Mouse (Mus musculus) ovary, adult 10 weeks (tissue): ENCODE results near the gene Gemin7. TPM values are rescaled to one million over a fixed set of nuclear protein-coding genes. Genes with fewer than 3 reads are reported as not detected.

Source experiments
- polyA plus RNA-seq: library from polyadenylated mRNA; stranded (reverse); fragments of 350-450 nt; fragmentation: Illumina TruSeq; extraction: RNeasy Lipid Tissue Mini Kit (QIAGEN cat#74804); gene quantifications from one replicate; pipeline ENCODE4 v1.2.3, GENCODE M21; 2014

Gene Gemin7
- 16.3 TPM for polyA plus RNA-seq

DNA sequence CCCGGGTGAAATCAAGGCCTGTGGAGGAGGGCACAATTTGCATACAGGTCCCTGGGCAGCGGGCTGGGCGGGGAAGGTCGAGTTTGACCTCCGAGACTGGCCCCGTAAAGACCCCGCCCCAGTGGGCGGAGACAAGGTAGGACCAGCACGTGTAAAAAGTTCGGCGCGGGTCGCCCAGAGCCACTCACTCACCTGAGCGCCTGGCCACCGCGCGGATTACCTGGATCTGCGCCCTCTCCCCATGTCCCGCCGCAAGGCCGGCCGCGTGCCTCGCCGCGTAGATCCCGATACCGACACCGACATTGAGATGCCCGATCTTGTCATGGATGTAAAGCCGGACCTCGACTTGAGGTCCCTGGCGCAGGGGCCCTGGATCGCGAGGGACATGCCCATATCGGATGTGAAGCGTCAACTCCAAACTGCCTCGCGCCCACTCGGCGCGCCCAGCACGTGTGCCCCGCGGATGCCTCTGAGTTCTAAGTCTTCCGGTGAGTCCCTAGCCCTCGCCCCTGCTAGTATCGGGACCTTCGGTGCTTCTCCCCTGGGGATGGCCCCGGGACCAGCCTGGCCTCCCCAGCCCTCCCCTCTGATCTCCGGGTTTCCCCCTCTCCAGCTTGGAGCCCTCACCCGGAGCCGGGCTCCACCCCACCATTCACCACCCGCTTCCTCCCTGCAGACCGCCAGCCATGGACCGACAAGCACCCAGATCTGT is at the start of gene Gemin7, which contains the start of gene Zfp296:
Gene Gemin7, minus strand, starts transcription at position 455 of the 712 bp plus-strand sequence.
Gene Zfp296, plus strand, starts transcription at position 147 of the 712 bp plus-strand sequence.

DNA sequence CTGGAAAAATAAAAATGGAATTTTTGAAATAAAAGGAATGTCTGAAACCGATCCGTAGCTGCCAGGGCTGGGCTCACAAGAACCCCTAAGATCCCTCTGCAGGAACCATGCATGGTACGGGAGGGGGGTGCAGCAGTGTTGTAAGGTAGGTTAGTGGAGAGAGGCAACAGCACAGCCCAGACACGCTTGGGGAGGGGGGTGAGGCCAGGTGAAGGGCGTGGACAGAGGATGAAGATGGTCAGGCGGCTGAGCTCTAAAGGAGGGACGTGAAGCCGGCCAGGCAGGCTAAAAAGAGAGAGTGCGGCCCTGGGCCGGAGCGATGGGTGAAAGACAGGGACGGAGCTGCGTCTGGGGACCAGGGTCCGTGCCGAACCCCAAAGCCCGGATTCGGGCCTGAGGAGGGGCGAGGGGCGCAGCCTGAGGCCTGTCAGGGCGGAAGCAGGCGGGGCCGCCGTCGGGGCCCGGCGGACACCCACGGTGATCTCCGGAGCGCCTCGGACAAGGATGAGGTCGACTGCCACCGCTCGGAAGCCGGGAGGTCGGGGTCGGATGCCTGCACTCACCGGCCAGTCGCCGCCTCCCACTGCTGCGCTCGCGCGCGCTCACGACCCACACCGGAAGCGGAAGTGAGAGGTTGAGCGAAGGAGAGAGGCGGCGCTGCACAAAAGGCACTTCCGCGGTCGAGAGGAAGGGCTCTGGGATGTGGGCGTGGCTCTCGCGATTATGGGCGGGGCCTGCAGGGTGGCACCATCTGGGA is 26.6 kb upstream of the Gemin7 start, which contains the start of gene Clasrp:
Gene Clasrp, minus strand, starts transcription at position 638 of the 757 bp plus-strand sequence.

GRCm38 (mm10) chr7:19562643-19563410 is 14.6 kb downstream of the Gemin7 start, which contains the start of gene Ppp1r37:
Gene Ppp1r37 (minus strand): TSS chr7:19563076.

DNA sequence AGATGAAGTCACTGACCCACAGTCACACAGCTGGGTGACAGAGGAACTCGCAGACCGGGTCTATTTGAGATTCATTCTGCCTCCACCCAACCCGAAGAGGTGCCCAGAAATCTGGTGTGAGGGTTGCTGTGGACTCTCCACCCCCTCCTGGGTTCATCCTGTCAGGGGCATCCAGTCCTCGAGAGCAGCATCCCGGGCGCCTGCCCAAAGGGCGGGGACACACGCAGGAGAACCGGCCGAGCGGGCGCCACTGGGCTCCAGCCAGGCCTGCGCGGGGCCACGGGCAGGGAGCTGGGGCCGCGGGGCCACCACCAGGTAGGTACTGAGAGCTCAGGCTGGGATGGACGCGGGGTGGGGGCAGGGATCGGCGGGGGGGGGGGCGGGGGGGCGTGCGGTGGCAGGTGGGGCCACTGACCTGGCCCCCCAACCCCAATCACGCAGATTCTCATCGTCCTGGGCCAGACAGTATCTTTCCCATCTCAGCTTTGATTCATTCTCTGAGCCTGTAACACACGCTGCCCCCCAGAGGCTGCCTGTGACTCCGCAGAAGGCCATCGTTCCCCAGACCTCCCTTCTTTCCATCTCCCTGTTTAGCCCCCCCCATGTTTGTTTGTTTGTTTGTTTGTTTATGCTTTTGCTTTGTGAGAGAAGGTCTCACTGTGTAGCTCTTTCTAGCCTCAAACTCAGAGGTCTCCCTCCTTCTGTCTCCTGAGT is 59.6 kb downstream of the Gemin7 start, which contains the start of gene Nkpd1:
Gene Nkpd1, plus strand, starts transcription at position 187 of the 714 bp plus-strand sequence.

Other genes with a start within 250 kb of the Gemin7 start
- not detected for gene Ercc1, start 232.8 kb downstream of the Gemin7 start, polyA plus RNA-seq
- gene Cd3eap, start 218.1 kb downstream of the Gemin7 start, polyA plus RNA-seq: 1.6 TPM
- gene Ppp1r13l, start 217.8 kb downstream of the Gemin7 start, polyA plus RNA-seq: not detected
- not detected for gene Ercc2, start 195.6 kb downstream of the Gemin7 start, polyA plus RNA-seq
- gene Klc3, start 173.5 kb downstream of the Gemin7 start, polyA plus RNA-seq: not detected
- gene Ckm, start 172.8 kb downstream of the Gemin7 start, polyA plus RNA-seq: not detected
- gene Mark4, start 118.8 kb downstream of the Gemin7 start, polyA plus RNA-seq: 1.1 TPM
- gene Exoc3l2, start 114.3 kb downstream of the Gemin7 start, polyA plus RNA-seq: 0.20 TPM
- gene Bloc1s3, start 69.2 kb downstream of the Gemin7 start, polyA plus RNA-seq: 3.2 TPM
- gene Trappc6a, start 69.2 kb downstream of the Gemin7 start, polyA plus RNA-seq: not detected
- not detected for gene Nkpd1, start 59.8 kb downstream of the Gemin7 start, polyA plus RNA-seq
- gene Ppp1r37, start 14.5 kb downstream of the Gemin7 start, polyA plus RNA-seq: 0.37 TPM
- gene Zfp296, start 308 bp downstream of the Gemin7 start, polyA plus RNA-seq: not detected
- gene Clasrp, start 26.9 kb upstream of the Gemin7 start, polyA plus RNA-seq: 1.6 TPM
- gene Relb, start 51.8 kb upstream of the Gemin7 start, polyA plus RNA-seq: 0.66 TPM
- gene Clptm1, start 87.4 kb upstream of the Gemin7 start, polyA plus RNA-seq: 14.3 TPM
- gene Apoc2, start 100.3 kb upstream of the Gemin7 start, polyA plus RNA-seq: not detected
- gene Gm44805, start 103.8 kb upstream of the Gemin7 start, polyA plus RNA-seq: not detected
- gene Apoc4, start 103.9 kb upstream of the Gemin7 start, polyA plus RNA-seq: not detected
- 1.7 TPM for gene Apoc1, start 115.1 kb upstream of the Gemin7 start, polyA plus RNA-seq
- 8.6 TPM for gene Apoe, start 121.6 kb upstream of the Gemin7 start, polyA plus RNA-seq
- 0.37 TPM for gene Tomm40, start 137.8 kb upstream of the Gemin7 start, polyA plus RNA-seq
- 7.6 TPM for gene Nectin2, start 172.9 kb upstream of the Gemin7 start, polyA plus RNA-seq
- gene Bcam, start 193.4 kb upstream of the Gemin7 start, polyA plus RNA-seq: not detected
- gene Cblc, start 219.2 kb upstream of the Gemin7 start, polyA plus RNA-seq: not detected
- gene Bcl3, start 245.2 kb upstream of the Gemin7 start, polyA plus RNA-seq: not detected